Mouse (Mus musculus): ENCODE results near the gene Fam89b. TPM values are rescaled to one million over a fixed set of nuclear protein-coding genes. Genes with fewer than 3 reads are reported as not detected.

The Fam89b gene
- polyA plus RNA-seq, 1 experiment from 2014 or later, result 39.8 TPM

DNA sequence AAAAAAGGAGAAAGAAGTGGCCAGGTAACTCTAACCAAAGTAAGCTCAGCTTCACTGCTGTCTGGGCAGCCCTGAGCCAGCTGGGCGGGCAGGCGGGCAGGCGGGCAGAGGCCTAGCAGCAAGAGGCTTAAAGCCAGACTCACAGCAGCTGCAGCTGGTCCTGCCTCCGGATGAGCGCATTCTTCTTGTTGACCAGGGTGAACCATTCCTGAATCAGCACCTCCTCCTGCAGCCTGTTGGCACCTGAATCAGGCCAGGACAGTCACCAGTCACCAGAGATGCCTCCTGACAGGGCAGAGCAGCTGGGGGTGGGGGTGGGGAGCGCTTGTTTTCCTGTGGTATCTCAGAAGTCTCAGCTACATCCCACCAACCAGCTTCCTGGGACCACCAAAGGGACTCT is 19.4 kb downstream of the Fam89b start:
- Histone ChIP-seq H3K9ac (no peak overlapping the region), H3K4me2 (no peak overlapping the region), H3K36me3 (replicated peaks) (peaks cover 92% of the 10 kb centered on the region), H3K27ac (replicated peaks) (no peak overlapping the region), H3K4me1 (replicated peaks) (peaks cover 62% of the 10 kb centered on the region), H3K27me3 (no peaks in the 10 kb centered on the region), H3K4me3 (replicated peaks) (no peak overlapping the region), H3K9me3 (replicated peaks) (no peaks in the 10 kb centered on the region)
- WGBS (ENCODE audit: insufficient replicate concordance), result 94% methylated on average over 6 of the region's 6 CpGs
- ATAC-seq (ENCODE audit: insufficient read depth), result no peak

- 0 out of 2 replicates have a peak overlapping the region, but pooled peaks have one; percentile 12 for H3K4me3 ChIP-seq (replicated peaks)
- H3K9ac ChIP-seq, result peak overlapping the region; percentile 49; the same call in 1 of the 2 replicates
- peak overlapping the region; percentile 86 for H3K27ac ChIP-seq (replicated peaks)
- WGBS (ENCODE audit: insufficient replicate concordance), result 36% methylated on average over 10 of the region's 10 CpGs
- peaks cover 41% of the 10 kb centered on the region for H3K4me1 ChIP-seq (replicated peaks)
- peaks cover 83% of the 10 kb centered on the region for H3K36me3 ChIP-seq (replicated peaks)
- H3K27me3 ChIP-seq, result no peaks in the 10 kb centered on the region
- H3K9me3 ChIP-seq (replicated peaks), result no peaks in the 10 kb centered on the region
- ATAC-seq (ENCODE audit: insufficient read depth), result peak; percentile 82
- peak overlapping the region; percentile 57 for H3K4me2 ChIP-seq
Measured at GRCm38 (mm10) chr19:5704801-5705571, 24.5 kb downstream of the Fam89b start.

GRCm38 (mm10) chr19:5704163-5704800 is 25.2 kb downstream of the Fam89b start, which contains the start of gene Kcnk7:
TSS of gene Kcnk7 (plus strand) at chr19:5704367.
- peak within 1 kb of the TSS; percentile 49 for H3K9ac ChIP-seq
- peak; percentile 71 for ATAC-seq (ENCODE audit: insufficient read depth)
- peaks cover 41% of the 10 kb centered on the region for H3K4me1 ChIP-seq (replicated peaks)
- no peaks in the 10 kb centered on the region for H3K9me3 ChIP-seq (replicated peaks)
- H3K36me3 ChIP-seq (replicated peaks), result peaks cover 84% of the 10 kb centered on the region
- H3K27ac ChIP-seq (replicated peaks), result peak within 1 kb of the TSS; percentile 86
- H3K27me3 ChIP-seq, result no peaks in the 10 kb centered on the region
- peak within 1 kb of the TSS; percentile 12; the same call in 1 of the 2 replicates for H3K4me3 ChIP-seq (replicated peaks)
- 54% methylated on average over 17 of the region's 17 CpGs for WGBS (ENCODE audit: insufficient replicate concordance)
- H3K4me2 ChIP-seq, result peak within 1 kb of the TSS; percentile 57

- H3K4me3 ChIP-seq (replicated peaks), result no peak overlapping the region
- 86% methylated on average over 41 of the region's 41 CpGs for WGBS (ENCODE audit: insufficient replicate concordance)
- H3K27ac ChIP-seq (replicated peaks), result no peak overlapping the region
- no peak overlapping the region for H3K9ac ChIP-seq
- H3K9me3 ChIP-seq (replicated peaks), result no peaks in the 10 kb centered on the region
- no peak for ATAC-seq (ENCODE audit: insufficient read depth)
- H3K36me3 ChIP-seq (replicated peaks), result peaks cover 98% of the 10 kb centered on the region
- peaks cover 28% of the 10 kb centered on the region for H3K4me1 ChIP-seq (replicated peaks)
- no peak overlapping the region for H3K4me2 ChIP-seq
- no peaks in the 10 kb centered on the region for H3K27me3 ChIP-seq
Measured at GRCm38 (mm10) chr19:5695849-5696462, 33.5 kb downstream of the Fam89b start.

DNA sequence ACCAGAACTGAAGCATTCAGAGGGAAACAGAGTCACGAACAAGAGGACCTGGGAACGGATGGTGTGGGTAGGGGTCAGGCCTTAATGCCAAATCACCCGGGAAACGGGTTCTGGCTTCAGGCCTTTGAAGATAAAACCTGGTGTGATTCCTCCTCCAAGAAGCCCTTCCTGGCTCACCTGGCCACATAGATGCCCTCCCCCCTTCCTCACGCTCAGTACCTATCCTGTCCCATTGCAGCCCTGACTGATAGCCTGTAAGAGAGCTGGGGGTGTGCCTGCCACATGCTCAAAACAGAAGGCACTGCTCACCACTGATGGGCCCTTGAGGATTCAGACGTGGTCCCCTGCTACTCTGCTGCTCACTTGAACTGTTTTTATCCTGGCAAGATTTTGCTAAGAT is 35.7 kb downstream of the Fam89b start:
- no peak overlapping the region for H3K9ac ChIP-seq
- no peaks in the 10 kb centered on the region for H3K27me3 ChIP-seq
- H3K4me2 ChIP-seq, result peak overlapping the region; percentile 99; the same call in 1 of the 2 replicates
- no peaks in the 10 kb centered on the region for H3K9me3 ChIP-seq (replicated peaks)
- H3K4me1 ChIP-seq (replicated peaks), result peaks cover 49% of the 10 kb centered on the region
- H3K4me3 ChIP-seq (replicated peaks), result no peak overlapping the region
- H3K27ac ChIP-seq (replicated peaks), result no peak overlapping the region
- 78% methylated on average over 6 of the region's 6 CpGs for WGBS (ENCODE audit: insufficient replicate concordance)
- H3K36me3 ChIP-seq (replicated peaks), result peaks cover 81% of the 10 kb centered on the region
- ATAC-seq (ENCODE audit: insufficient read depth), result no peak

DNA sequence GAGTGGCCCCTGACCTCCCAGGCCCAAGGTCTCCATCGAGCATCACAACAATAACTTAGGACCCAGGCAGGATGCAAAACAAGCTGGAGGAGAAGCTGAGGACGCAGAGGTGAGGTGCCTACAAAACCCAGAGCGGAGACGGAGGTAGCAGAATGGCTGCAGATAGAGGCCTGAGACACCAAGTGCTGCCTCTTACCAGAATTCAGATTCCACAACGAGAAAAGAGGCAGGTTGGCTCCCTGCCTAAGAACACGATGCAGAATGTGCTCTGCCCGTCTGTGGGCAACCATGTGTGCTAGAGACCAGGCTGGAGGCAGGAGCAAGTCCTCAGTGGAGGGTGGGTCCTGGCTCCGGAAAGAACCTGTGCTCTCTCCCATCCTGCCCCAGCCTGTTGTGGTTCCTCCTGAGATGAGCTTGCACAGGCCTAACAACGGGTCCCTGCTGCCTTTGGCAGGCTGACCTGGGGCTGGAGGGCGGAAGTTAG is 36.5 kb downstream of the Fam89b start:
- no peak for ATAC-seq (ENCODE audit: insufficient read depth)
- Histone ChIP-seq H3K4me2 (peak overlapping the region; percentile 99), H3K36me3 (replicated peaks) (peaks cover 73% of the 10 kb centered on the region), H3K9me3 (replicated peaks) (no peaks in the 10 kb centered on the region), H3K27ac (replicated peaks) (peak overlapping the region; percentile 95), H3K4me1 (replicated peaks) (peaks cover 52% of the 10 kb centered on the region), H3K27me3 (no peaks in the 10 kb centered on the region), H3K9ac (peak overlapping the region; percentile 90; the same call in 1 of the 2 replicates), H3K4me3 (replicated peaks) (peak overlapping the region; percentile 84)
- WGBS (ENCODE audit: insufficient replicate concordance), result 58% methylated on average over 10 of the region's 10 CpGs

- Histone ChIP-seq H3K4me2 (peak overlapping the region; percentile 99), H3K4me3 (replicated peaks) (peak overlapping the region; percentile 84), H3K9ac (peak overlapping the region; percentile 90; the same call in 1 of the 2 replicates), H3K36me3 (replicated peaks) (peaks cover 67% of the 10 kb centered on the region), H3K27me3 (no peaks in the 10 kb centered on the region), H3K4me1 (replicated peaks) (peaks cover 58% of the 10 kb centered on the region), H3K9me3 (replicated peaks) (no peaks in the 10 kb centered on the region), H3K27ac (replicated peaks) (peak overlapping the region; percentile 95)
- no peak for ATAC-seq (ENCODE audit: insufficient read depth)
- 38% methylated on average over 10 of the region's 10 CpGs for WGBS (ENCODE audit: insufficient replicate concordance)
Measured at GRCm38 (mm10) chr19:5692086-5692912, 37.2 kb downstream of the Fam89b start.

GRCm38 (mm10) chr19:5691601-5692000 is 37.9 kb downstream of the Fam89b start:
- ATAC-seq (ENCODE audit: insufficient read depth), result no peak

DNA sequence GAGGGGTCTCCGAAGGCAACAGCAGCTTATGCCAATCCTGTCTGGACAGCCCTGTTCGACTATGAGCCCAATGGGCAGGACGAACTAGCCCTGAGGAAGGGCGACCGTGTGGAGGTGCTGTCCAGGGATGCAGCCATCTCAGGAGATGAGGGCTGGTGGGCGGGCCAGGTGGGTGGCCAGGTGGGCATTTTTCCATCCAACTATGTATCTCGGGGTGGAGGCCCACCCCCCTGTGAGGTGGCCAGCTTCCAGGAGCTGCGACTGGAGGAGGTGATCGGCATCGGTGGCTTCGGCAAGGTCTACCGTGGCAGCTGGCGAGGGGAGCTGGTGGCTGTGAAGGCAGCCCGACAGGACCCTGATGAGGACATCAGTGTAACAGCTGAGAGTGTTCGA is 39.1 kb downstream of the Fam89b start:
- Histone ChIP-seq H3K27me3 (no peaks in the 10 kb centered on the region), H3K36me3 (replicated peaks) (peaks cover 61% of the 10 kb centered on the region), H3K4me1 (replicated peaks) (peaks cover 78% of the 10 kb centered on the region), H3K27ac (replicated peaks) (peak overlapping the region; percentile 95), H3K9me3 (replicated peaks) (no peaks in the 10 kb centered on the region), H3K4me3 (replicated peaks) (peak overlapping the region; percentile 84), H3K4me2 (peak overlapping the region; percentile 99), H3K9ac (peak overlapping the region; percentile 90)
- WGBS (ENCODE audit: insufficient replicate concordance), result 41% methylated on average over 15 of the region's 15 CpGs
- no peak for ATAC-seq (ENCODE audit: insufficient read depth)

More at GRCm38 (mm10) chr19:5691601-5692000, 37.9 kb downstream of the Fam89b start:
- Histone ChIP-seq H3K27me3 (no peaks in the 10 kb centered on the region), H3K4me1 (replicated peaks) (peaks cover 65% of the 10 kb centered on the region), H3K9ac (peak overlapping the region; percentile 90; the same call in 1 of the 2 replicates), H3K4me3 (replicated peaks) (peak overlapping the region; percentile 84), H3K4me2 (peak overlapping the region; percentile 99), H3K9me3 (replicated peaks) (no peaks in the 10 kb centered on the region), H3K36me3 (replicated peaks) (peaks cover 62% of the 10 kb centered on the region), H3K27ac (replicated peaks) (peak overlapping the region; percentile 95)
- WGBS (ENCODE audit: insufficient replicate concordance), result 49% methylated on average over 5 of the region's 5 CpGs

DNA sequence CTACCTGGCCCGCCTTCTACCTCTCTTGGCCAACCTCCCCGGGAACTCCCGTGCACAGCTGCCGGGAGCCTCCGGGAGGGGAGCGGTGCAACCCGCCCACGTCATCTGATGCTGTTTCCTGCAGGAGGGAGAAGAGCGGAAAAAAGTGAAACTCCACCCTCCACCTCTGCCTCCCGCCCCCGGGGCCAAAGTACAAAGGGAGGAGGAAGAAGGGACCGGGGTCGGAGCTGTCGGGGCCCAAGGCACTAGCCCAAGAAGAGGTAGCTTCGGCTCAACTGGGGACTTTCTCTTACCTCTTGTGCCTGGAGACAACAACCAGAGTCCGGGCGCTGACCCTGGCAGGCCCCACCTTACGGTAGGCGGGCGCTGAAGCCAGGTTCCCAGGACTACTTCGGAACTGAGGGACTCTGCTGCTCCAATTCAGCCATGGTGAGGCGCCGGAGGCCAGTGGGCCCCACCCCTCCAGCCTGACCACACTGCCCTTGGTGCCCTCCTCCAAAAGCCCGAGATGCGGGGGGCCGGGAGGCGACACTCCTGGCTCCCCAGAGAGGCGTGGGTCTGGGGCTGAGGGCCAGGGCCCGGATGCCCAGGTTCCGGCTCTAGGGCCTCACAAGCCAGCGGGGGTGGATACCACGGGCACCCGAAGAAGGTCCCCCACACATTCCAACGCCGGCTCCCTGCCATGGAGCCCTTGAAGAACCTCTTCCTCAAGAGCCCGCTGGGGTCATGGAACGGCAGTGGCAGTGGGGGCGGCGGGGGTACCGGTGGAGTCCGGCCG is 39.7 kb downstream of the Fam89b start:
- peak overlapping the region; percentile 84 for H3K4me3 ChIP-seq (replicated peaks)
- peak; percentile 69 for ATAC-seq (ENCODE audit: insufficient read depth)
- peaks cover 61% of the 10 kb centered on the region for H3K36me3 ChIP-seq (replicated peaks)
- no peaks in the 10 kb centered on the region for H3K27me3 ChIP-seq
- H3K9me3 ChIP-seq (replicated peaks), result no peaks in the 10 kb centered on the region
- H3K4me2 ChIP-seq, result peak overlapping the region; percentile 99
- peak overlapping the region; percentile 95 for H3K27ac ChIP-seq (replicated peaks)
- 4% methylated on average over 42 of the region's 42 CpGs for WGBS (ENCODE audit: insufficient replicate concordance)
- H3K4me1 ChIP-seq (replicated peaks), result peaks cover 84% of the 10 kb centered on the region
- peak overlapping the region; percentile 90 for H3K9ac ChIP-seq
